Mouse (Mus musculus): ENCODE measurements at regions not wholly inside any gene's neighbourhood (a gene's known extent, or its start where the extent isn't known, plus 50 kb on each side); places are given as distances from the start of the nearest gene placed in this dataset.
A peak's percentile ranks its signal among the peaks of the same experiment; 100 is the strongest.

DNA sequence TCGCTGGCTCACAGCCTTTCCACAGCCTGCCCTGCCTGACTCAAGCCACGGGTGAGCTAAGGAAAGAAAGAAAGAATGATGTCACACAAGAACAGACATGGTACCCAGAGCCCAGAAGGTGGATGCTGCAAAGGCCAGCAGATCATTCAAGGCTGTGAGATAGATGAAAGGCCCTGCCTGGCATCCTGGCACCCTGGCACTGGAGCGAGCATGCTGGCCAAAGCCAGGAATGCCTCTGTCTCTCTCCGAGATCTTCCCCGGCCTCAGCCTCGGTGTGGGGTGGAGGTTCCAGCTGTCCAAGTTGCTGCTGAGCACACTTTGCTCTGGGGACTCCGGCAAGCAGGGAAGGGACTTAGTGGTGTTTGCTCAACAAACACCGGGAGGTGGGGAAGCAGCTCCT, 116.4 kb upstream of the Lhx5 start:
- DNase-seq (ENCODE audit: low spot score in 2 of 2): no peak

DNA sequence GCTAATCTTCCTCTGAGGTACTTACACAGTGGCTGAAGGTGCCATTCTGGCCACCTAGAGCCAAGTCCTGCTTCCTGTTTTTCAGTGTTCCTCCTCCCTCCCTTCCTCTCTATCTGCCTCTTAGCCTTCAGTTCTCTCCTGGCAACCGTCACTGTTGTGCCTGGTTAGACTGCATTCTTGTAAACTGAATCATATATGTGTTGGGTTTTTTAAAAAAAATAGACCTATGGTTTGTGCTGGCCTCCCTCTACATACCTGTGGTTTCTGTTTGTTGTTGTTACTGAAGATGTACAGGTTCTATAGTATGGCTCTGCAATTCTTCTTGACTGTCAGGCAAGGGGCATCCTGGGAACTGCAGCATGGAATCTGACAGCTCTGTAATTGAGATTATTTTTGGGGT, 112.5 kb upstream of the Lhx5 start:
- DNase-seq (ENCODE audit: low spot score in 2 of 2): no peak

DNA sequence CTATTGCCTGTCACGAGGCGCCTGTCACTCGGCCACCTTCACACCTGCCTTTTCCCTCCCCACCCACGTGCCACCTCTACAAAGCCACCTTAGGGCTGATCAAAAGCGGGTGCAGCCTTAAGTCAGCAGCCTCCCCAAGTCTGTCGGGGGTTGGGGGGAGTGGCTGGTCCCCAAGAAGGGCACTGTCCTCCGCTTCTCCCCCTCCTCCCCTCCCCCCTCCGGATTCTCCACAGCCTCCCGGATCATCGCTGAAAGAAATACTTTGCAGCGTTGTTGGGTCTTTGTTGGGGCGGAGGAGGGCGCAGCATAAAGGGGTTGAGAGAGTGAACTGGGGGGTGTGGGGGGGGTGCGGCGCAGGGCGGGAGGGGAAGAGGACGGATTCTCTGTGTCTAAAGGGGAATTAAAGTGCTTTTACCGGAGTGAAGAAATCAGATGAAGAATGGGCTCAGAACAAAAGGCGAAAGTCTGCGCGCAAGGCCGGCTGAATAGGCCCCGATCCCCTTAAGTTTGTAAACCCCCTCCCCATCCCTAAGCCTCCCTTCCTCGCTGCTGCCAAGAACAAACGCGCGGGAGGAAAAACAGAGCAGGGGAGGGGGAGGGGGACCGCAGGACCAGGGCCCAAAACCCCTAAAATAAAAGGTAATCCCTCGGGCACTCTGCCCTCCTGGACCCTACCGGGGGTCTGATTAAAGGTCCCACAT, 109.3 kb upstream of the Lhx5 start:
- DNase-seq (ENCODE audit: low spot score in 2 of 2): no peak

DNA sequence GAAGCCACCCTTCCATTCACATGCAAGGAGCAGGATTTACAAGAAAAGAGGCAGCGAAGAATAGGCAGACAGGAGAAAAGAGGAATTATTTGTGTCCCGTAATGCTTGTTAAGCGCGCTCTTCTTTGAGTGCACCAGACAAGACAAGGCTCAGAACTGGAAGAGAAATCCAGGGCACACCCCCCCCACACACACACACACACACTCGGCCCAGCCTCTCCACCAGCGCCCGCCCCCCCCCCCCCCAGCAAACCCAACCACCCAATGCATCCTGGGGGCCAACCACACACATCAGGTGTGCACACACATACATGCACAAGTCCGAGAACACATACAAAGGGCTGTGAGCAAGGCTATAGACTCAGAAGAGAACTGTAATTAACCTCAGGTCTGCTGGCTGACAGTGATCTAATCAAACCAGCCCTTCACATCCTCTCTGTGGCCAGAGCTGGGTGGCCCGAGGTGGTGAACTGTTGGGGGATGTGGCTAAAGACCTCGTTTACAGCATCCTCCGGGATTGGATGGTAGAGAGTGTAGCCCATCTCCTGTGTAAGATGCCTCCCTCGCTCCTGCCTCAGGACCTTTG, 108.7 kb upstream of the Lhx5 start:
- no peak for DNase-seq (ENCODE audit: low spot score in 2 of 2)

DNA sequence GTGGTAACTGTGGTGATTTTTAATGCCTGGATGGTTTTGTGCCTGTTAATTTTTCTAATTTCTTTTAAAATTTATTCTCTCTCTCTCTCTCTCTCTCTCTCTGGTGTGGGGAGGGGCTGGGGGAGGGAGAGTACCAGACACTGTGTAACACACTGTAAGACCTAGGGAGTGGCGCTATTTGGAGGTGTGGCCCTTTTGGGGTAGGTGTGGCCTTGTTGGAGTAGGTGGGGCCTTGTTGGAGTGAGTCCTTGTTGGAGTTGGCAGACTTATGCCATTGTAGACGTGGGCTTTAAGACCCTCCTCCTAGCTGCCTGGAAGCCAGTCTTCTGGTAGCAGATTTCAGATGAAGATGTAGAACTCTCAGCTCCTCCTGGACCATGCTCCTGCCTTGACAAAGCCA, 107.4 kb upstream of the Lhx5 start:
- DNase-seq (ENCODE audit: low spot score in 2 of 2): no peak

DNA sequence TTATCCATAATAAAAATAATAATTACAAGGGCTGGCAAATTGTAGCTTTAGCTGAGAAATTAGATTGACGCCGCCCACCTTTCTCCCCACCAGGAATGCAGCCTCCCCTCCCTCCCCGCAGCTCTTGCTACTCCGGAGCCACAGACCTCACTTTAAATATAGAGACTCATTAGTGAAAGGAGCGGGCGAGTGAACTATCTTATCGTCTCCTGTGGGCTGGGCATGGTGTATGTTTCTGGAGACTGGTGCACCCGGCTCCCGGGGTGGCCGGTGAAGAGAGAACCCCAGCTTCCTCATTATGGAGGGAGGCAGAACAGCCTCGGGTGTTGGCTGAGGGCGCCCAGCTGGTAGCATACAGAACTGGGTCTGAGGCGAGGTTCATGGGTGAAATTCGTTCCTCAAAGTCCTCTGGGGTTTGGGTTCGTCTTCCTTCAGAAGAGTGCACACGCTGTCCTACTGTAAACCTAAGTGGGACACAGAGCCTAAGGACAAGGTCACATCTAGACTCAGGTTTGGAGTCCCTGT, 106.1 kb upstream of the Lhx5 start:
- DNase-seq (ENCODE audit: low spot score in 2 of 2): no peak

DNA sequence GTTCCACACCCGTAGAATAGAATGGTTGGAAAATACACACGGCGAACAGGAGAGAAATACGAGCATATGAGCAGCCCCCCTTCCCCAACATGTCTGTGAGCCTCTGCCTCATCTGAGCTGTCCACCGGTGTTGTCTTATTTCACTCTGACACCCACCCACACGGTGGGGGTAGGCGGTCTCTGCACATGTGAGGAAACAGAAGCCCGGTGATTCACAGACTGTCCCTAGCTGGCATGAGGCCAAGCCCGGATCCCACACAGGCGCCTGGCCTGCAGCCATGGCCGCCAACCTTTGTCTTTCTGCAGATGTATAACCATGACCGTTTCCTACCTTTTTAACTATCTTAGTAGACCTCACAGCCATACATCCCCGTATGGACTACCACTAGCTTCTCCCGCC, 99.5 kb upstream of the Lhx5 start:
- DNase-seq (ENCODE audit: low spot score in 2 of 2): peak; percentile 36 to 54

DNA sequence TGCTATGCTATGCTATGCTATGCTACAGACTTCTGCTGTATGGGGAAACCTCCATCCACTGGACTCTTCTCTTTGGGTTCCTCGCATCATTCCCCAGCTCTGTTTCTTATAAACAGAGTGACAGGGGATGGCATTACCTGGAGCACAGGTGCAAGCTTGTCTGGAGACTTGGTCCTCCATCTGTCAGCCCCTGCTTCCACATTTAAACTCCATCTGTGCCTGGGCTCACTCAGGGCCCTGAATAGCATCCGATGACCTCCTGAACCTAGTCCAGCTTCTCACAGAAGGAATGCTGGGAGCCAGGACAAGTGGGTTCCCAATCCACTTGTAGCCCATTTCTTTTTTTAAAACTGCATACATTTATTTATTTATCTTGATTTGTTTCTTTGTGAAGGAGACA, 92.3 kb upstream of the Lhx5 start:
- no peak for DNase-seq (ENCODE audit: low spot score in 2 of 2)

DNA sequence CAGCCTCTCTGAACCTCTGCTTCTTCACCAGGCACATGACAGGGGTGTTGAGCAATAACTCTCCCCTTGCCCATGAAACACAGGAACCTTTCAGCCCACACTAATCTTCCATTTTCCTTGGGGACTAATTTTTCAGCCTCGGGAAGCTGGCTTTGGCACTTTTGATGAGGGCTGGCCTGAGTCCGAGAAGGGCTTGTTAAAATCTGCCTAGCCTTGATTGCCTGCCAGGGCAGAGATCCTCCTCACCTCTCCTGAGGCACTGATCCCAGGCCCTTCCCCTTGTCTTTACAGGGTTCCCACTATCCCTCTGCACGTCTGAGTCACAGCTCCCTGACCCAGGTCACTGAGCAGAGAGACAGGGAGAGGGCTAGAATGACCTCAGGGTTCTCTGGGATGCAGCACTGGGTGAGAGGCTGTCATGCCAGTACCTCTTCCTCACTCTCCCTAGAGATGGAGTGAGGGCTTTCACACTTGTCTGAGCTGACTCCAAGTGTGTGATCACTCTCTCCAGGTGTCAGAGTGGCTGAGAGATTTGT, 90.7 kb upstream of the Lhx5 start:
- no peak for DNase-seq (ENCODE audit: low spot score in 2 of 2)

DNA sequence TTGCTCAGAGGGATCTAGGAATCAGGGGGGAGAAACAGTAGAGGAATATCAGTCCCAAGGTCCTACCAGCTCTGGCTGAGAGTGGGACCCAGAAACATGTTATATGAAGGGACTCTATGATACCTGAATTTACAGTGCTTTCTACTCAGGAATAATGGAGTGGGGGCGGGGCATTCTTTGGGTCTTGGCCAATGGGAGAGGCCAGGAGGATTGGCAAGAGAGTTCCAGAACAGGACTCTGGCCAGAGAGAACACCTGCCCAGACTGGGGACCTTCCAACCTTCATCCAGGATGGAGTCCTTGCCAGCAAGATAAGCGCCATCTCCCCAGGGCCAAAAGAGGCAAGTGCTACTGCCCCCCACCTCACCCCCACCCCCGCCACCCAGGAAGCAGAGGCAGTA, 81.0 kb upstream of the Lhx5 start:
- no peak for DNase-seq (ENCODE audit: low spot score in 2 of 2)

DNA sequence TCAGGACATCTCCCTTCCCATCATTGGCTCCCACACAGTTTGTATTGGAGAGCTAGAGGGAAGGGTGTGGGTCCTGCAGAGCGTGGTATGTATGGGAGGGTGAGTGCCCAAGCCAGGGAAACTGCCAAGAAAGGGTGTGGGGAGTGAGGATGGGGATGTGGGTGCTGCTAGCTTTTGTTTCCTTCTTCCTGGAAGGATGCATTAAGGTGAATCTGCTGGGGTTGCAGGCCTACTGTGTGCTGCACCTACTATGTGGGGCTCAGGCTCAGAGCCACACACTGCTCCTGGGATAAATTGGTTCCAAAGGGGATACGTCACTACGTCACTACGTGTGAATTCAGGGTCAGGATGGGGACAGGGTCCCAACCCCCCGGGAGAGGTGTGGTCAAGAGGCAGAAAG, 79.7 kb upstream of the Lhx5 start:
- DNase-seq (ENCODE audit: low spot score in 2 of 2): no peak

DNA sequence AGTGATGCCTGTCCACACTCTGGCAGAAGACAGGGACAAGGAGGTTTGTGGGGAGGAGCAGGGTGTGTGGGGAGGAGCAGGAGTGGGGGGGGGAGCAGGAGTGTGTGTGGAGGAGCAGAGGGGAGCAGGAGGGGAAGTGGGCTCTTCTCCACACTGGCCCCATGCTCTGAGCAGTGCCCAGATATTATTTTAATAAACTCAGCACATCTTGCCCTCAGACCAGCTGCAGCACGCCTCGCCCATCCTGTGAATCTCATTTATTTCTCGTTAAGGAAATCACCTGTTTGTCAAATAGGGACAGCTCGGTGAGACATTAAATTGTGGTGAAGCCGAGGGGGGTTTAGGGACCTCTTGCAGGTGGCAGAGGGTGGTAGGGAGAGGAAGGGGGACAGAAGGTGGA, 77.8 kb upstream of the Lhx5 start:
- DNase-seq (ENCODE audit: low spot score in 2 of 2): no peak

DNA sequence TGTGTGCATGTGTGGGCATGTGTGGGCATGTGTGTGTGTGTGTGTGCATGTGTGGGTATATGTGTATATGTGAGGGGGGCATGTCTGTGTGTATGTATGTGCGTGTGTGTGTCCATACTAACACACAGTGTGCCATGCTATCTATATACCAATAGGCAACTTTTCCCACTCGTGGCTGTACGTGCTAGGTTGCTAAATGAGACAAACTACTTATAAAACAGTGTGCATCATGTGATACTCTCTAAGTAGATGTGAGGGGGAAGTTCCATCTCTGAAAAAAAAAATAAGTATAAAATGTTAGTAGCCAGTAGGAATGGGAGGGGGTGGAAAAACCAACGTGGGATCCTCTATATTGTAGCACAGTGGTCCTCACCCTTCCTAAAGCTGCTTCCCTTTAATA, 74.5 kb upstream of the Lhx5 start:
- DNase-seq (ENCODE audit: low spot score in 2 of 2): peak in 1 of 2 experiments; percentile 34

DNA sequence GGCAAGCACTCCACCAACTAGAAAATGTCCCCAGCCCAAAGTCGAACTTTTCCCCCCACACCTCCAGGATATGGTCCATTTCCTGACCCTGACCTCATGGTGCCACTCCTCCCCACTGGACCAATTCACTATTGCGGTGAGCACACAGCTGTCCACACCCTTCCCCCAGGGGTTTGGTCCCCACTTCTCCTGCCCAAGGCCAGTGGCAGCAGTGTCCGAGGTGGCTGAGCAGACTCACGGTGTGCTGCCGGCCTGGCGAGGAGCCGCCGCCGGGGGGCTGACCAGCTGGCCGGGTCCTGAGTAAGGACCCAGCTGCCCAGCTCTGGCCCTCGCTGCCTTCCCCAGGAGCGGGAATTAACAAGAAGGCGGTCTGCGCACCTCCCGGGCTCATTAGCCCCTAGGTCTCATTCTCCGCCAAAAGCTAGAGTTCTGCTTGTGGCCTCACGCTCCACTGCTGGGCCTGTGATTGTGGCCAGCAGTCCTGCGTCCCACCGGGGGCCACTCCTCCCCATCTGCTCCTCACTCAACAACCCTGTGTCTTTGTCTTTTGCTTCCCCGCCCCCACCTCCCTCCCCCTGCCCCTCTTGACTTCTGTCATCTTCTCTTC, 73.3 kb upstream of the Lhx5 start:
- DNase-seq (ENCODE audit: low spot score in 2 of 2): no peak

DNA sequence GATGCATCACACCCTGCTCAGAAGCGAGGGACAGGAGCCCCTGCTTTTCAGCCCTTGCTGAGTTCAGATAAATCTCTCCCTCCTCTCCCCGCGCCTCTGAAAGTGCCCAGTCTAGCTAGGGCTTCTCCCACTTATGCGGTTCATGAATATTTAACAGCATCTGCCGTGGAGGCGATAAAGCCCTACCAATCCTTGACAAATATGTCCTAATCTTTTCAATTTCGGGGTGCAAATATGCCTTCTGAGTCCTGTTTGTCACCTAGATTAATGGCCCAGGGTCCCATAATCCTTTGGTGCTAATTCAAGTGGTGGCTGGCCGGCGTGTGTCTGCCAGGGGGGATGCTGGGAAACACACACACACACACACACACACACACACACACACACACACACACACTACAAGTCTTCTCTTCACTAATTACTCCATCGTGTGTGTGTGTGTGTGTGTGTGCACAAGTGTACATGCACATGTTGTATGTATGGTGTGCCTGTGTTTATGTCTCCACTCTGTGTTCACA, 65.5 kb upstream of the Lhx5 start:
- peak in 1 of 2 experiments; percentile 19 for DNase-seq (ENCODE audit: low spot score in 2 of 2)

DNA sequence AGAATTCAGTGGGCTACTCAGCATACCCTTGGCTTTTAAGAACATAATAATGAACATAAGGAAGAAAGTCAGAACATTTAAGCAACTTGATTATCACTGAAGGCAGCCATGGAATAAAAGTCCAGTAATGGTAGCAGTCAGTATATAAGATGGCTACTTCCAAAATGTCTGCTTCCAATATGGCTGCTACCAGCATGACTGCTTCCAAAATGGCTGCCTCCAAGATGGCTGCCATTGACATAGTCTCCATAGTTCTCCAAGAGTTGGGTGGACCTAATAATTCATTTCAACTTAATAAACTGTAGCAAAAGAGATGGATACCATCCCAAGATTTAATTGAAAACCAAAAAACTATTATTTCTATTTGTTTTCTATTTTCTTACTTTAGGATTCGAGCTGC, 62.7 kb upstream of the Lhx5 start:
- no peak for DNase-seq (ENCODE audit: low spot score in 2 of 2)

DNA sequence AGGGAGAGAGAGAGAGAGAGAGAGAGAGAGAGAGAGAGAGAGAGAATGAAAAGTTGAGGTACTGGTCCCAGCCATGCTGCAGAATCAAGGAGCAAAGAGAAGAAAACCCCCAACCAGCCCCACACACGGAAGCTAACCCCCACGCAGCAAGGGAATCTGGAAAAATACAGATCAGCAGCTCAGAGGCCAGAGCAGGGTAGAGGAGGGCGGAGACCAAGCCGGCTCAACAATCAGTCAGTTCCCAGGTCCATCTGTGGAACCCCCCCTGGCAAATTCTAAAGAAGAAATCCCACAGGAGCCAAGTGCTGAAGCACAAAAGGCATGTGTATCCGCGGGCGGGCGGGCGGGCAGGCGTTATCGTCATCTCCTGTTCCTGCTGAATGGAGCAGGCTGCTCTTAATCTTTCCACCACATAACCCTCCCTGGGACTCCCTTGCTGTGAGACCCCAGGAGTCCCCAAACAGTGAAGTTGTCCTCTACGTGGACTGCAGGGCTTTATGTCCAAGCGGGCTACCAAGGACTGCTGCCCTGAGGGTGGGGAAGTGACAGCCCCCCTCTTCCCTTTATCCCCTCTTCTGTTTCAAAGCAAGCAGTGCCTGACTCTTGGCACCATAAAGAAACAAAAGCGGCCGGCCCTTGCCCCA, 60.2 kb upstream of the Lhx5 start:
- DNase-seq (ENCODE audit: low spot score in 2 of 2): no peak

DNA sequence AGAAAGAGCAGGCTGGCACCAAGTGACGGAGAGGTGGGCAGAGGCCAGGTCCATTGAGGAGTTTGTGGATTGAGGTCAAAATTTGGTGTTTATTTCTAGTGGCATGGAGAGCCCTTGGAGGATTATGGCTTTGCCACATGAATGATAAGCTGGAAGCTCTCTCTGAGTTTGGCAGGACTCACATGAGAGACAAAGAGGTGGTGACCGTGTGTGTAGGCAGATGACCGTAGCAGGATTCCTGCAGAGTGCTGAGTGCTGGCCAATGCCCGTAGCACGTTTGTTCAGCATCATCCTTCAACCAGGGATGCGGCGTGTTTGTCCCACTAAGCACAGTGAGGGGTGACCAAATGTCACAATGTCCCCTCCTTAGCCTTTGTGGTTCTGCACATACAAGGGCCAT, 58.1 kb upstream of the Lhx5 start:
- no peak for DNase-seq (ENCODE audit: low spot score in 2 of 2)

All from right cerebral cortex, postnatal 36 days (tissue).